Mouse (Mus musculus) splenic B cell, adult 2 months (primary cell): ENCODE data around the gene Trafd1.
"Not testable (repeated sequence)": the region's sequence is repeated elsewhere in the genome, so short reads cannot be mapped to it uniquely, and the experiment has no call there.

Source experiments
- DNase-seq: peaks from one replicate; pipeline ENCODE4 v3.0.0-alpha.2; 2011; ENCODE audit warnings: low read depth, low spot score
- H3K27me3 ChIP-seq: 2 replicates; pipeline ENCODE4 v1.6.1; 2012; ENCODE audit warnings: mild to moderate bottlenecking, low read length, moderate library complexity, mixed read lengths; ENCODE audit not compliant: control insufficient read depth, poor library complexity, insufficient read depth, severe bottlenecking
- H3K36me3 ChIP-seq: 2 replicates; pipeline ENCODE4 v1.6.1; 2012; ENCODE audit warnings: mild to moderate bottlenecking, low read length, moderate library complexity, mixed read lengths; ENCODE audit not compliant: control insufficient read depth, poor library complexity, insufficient read depth, severe bottlenecking

Gene Trafd1

DNA sequence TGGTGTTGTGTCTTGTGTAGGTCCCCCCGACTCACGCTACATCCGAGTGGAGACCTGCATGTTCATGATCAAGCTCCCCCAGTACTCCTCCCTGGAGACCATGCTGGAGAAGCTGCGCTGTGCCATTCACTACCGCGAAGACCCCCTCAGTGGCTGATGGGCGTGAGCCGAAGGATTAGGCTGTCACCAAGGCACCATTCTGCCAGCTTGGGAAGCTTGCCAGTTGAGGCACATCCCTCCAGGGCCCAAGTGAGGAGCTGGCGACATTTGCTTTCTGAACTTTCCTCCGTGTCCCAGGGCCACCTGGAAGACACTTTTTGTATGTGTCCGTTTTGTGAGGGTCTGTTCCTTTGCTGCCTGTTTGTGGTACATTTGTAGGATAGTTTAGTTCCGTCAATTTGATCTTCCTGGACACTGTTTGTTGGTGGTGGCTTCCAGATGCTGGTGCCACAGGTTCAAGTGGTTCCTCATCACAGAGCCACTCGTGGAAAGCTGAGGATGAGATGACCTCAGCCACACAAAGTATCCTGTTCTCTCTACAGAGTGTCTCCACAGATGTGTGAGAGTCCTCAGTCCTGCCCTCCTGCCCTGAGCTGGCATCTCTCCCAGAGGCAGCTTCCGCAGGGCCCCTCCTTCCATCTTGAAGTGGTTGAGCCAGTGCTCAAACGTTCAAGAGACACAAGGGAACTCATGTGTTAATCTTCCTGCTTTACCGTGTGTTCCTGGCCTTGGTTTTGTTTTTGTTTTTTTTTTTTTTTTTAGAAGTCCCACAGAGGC, 18.8 kb downstream of the Trafd1 start:
- DNase-seq, result no peak
- peaks cover 14% of the 10 kb centered on the region for H3K36me3 ChIP-seq
- no peaks in the 10 kb centered on the region for H3K27me3 ChIP-seq

DNA sequence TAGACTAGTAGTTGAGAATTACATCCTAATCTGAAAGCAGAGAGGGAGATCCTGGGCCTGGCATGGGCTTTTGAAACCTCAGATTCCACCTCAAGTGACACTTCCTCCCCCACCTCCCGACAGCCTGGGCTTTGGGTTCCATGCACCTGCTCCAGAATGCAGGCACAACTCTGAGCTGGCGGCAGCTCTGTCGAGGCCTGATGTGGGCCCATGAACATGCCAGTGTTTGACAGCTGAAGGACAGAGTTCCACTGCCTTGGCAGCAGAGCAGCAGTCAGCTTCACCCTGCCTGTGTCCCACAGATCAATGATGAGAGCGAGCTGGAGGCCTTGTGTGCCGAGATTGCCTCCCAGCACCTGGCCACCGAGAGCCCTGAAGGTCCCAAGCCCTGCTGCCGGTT, 22.0 kb downstream of the Trafd1 start:
- no peaks in the 10 kb centered on the region for H3K27me3 ChIP-seq
- peaks cover 22% of the 10 kb centered on the region for H3K36me3 ChIP-seq
- no peak for DNase-seq

DNA sequence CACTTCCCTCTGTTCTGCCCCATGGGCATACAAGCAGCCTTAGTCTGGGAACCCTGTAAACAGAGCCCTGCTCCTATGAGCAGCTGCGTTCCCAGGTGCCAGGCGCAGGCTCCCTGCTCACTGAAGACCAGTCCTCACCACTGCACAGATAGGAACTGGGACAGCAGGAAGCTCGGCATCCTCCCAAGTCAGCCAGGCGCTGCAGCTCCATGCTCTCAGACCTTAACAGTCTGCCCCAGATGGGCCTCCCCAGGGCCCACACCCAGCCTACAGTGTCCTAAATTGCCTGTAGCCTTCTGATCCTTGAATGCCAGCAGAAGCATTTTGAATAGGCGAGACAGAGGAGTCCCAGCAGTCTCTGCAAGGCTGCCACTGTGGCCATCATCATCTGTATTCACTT, 23.7 kb downstream of the Trafd1 start:
- DNase-seq, result no peak
- Histone ChIP-seq H3K27me3 (no peaks in the 10 kb centered on the region), H3K36me3 (peaks cover 22% of the 10 kb centered on the region)

GRCm38 (mm10) chr5:121359229-121359628, 26.2 kb downstream of the Trafd1 start:
- DNase-seq, result no peak
- Histone ChIP-seq H3K36me3 (peaks cover 23% of the 10 kb centered on the region), H3K27me3 (no peaks in the 10 kb centered on the region)

DNA sequence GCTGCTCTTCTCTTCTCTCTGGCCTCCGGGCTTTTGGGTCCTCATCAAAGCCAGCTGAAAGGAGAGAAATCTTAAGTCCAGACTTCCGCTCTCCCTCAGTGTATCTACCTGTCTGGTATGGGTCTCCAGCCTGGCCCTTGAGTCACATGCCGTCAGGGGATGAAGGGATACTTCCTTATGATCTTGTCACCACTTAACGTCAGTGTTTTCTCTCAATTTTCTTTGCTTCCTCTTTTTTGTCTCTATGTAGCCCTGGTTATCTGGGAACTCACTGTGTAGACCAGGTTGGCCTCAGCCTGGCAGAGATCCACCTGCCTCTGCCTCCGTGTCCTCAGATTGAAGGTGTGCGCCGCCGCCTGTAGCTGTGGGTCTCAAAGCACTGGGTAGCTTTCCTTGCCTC, 41.4 kb downstream of the Trafd1 start:
- DNase-seq, result no peak
- Histone ChIP-seq H3K36me3 (peaks cover 12% of the 10 kb centered on the region), H3K27me3 (no peaks in the 10 kb centered on the region)

- peaks cover 8% of the 10 kb centered on the region for H3K36me3 ChIP-seq
- DNase-seq, result no peak
- no peaks in the 10 kb centered on the region for H3K27me3 ChIP-seq
Measured at GRCm38 (mm10) chr5:121342490-121342889, 42.9 kb downstream of the Trafd1 start.

GRCm38 (mm10) chr5:121340965-121341473, 44.4 kb downstream of the Trafd1 start:
- no peak for DNase-seq
- peaks cover 8% of the 10 kb centered on the region for H3K36me3 ChIP-seq

GRCm38 (mm10) chr5:121339507-121340230, 45.8 kb downstream of the Trafd1 start:
- DNase-seq, result no peak
- peaks cover 8% of the 10 kb centered on the region for H3K36me3 ChIP-seq
- no peaks in the 10 kb centered on the region for H3K27me3 ChIP-seq

More at GRCm38 (mm10) chr5:121340965-121341473, 44.4 kb downstream of the Trafd1 start:
- H3K27me3 ChIP-seq, result no peaks in the 10 kb centered on the region

GRCm38 (mm10) chr5:121336776-121337175, 48.7 kb downstream of the Trafd1 start:
- Histone ChIP-seq H3K27me3 (no peaks in the 10 kb centered on the region), H3K36me3 (peaks cover 7% of the 10 kb centered on the region; the same call in 1 of the 2 replicates)
- DNase-seq, result no peak

DNA sequence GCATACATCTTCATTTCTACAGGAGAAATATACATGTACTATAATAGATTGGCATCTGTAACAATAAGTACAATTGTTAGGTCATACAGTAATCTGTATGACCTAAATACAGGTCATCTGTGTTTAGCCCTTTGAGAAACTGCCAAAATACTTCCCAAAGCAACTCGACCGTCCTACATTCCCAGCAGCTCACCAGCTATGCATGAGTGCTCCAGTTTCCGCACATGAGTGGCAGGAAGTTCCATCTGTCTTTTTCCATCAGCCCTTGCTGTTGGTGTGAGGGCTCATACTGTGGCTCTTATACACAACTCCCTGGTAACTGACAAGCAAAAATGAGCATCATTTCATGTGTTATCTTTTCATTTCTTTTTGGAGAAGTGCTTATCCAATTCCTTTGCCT, 49.4 kb downstream of the Trafd1 start:
- Histone ChIP-seq H3K27me3 (no peaks in the 10 kb centered on the region), H3K36me3 (peaks cover 7% of the 10 kb centered on the region; the same call in 1 of the 2 replicates)
- DNase-seq, result no peak

DNA sequence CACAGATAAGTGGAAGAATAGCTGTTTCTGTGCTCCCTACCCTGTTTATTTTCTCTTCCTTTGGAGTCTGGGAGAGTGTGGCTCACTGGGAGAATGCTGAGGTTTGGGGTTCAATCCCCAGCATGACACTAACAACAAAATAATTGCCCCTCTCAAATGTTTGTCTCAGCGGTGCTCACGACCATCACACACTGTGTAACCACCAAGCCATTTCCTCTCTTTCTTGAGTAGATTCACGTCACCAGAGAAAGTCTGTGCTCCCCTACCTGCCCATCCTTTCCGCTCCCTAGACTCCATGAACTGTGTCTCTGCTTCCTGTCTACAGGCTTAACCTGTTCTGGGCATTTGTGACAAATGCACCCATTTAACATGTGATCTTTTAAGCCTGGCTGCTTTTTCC, 50.0 kb downstream of the Trafd1 start:
- Histone ChIP-seq H3K27me3 (no peaks in the 10 kb centered on the region), H3K36me3 (peaks cover 7% of the 10 kb centered on the region; the same call in 1 of the 2 replicates)
- no peak for DNase-seq

GRCm38 (mm10) chr5:121334454-121334853, 51.0 kb downstream of the Trafd1 start:
- no peak for DNase-seq
- H3K36me3 ChIP-seq, result peaks cover 7% of the 10 kb centered on the region
- no peaks in the 10 kb centered on the region for H3K27me3 ChIP-seq

DNA sequence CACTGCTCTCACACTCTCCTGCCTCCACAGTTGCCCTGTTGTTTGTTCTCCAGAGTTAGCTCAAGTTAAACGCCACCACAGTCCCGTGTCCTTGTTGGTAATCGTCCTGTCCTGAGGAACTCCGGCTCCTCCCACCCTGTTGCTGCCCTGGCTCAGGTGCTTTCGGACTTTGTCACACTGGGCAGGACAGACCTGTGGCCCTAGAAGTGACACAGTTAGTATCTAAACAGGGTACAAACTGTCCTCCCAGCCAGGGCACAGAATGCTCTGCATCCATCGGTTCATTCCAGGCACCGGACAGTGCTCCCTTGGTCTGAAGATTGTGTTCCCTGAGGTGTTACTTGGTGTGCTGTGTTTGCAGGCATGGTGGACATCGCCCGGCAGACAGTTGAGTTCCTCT, 51.5 kb downstream of the Trafd1 start:
- Histone ChIP-seq H3K36me3 (peaks cover 8% of the 10 kb centered on the region), H3K27me3 (no peaks in the 10 kb centered on the region)
- DNase-seq, result no peak

DNA sequence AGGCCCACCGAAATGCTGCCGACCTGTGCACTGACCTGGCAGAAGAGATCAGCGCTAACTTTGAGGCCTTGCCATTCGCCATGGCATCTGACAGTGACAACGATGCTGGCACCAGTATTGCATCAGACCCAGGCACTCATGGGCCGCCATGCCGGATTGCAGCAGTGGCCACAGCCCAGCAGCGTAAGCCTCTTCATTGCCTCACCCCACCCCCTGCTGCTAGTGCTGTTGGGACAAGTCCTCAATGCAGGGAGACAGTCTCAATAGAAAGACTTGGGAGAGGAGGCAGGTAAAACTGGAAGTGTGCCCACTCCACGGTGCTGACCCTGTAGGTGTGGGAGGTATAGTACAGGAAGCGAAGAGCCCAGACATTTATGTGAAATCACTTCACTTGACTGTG, 53.7 kb downstream of the Trafd1 start:
- H3K36me3 ChIP-seq, result peaks cover 8% of the 10 kb centered on the region
- H3K27me3 ChIP-seq, result no peaks in the 10 kb centered on the region
- DNase-seq, result no peak

DNA sequence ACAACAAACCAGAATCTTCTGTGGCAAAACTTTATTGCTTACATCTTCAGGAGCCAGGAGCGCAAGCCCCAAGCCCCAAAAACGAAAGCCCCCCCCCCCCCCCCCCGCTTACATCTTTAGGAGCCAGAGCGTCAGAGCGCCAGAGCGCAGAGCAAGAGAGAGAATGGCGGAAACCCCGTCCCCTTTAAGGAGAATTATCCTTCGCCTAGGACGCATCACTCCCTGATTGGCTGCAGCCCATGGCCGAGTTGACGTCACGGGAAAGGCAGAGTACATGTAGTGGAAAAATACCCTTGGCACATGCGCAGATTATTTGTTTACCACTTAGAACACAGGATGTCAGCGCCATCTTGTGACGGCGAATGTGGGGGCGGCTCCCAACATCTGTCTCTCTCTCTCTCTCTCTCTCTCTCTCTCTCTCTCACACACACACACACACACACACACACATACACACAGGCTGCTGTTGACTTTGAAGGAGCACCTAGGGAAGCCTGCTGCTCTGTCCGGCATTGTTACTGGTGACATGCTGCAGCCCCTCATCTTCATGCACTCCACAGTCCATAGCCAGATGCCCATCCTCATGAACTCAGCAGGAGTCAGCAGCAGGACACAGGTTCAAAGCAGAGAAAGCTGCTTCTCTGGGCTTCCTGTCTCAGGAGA, 55.1 kb downstream of the Trafd1 start:
- DNase-seq, result peak; percentile 69
- H3K27me3 ChIP-seq, H3K36me3 ChIP-seq: not testable (repeated sequence)
